Mouse (Mus musculus) liver, embryonic 12.5 days (tissue): ENCODE measurements around the gene Slc25a35. TPM values are rescaled to one million over a fixed set of nuclear protein-coding genes. Genes with fewer than 3 reads are reported as not detected.
"Not testable (repeated sequence)": the region's sequence is repeated elsewhere in the genome, so short reads cannot be mapped to it uniquely, and the experiment has no call there.

Source experiments
- ATAC-seq: fragments of 200-750 bp; cut with Nextera tagmentation; 2 replicates; pipeline ENCODE4 v1.8.0; 2017; ENCODE audit warnings: moderate number of reproducible peaks, mild to moderate bottlenecking, moderate library complexity
- H3K27ac ChIP-seq: fragments of 300-500 bp; sonication (generic); 2 replicates; pipeline ENCODE4 v1.5.1; 2016; ENCODE audit warnings: mild to moderate bottlenecking
- H3K27me3 ChIP-seq: fragments of 300-500 bp; sonication (generic); replicated peaks from 2 replicates; pipeline ENCODE4 v1.6.1; 2016; ENCODE audit warnings: mild to moderate bottlenecking, moderate library complexity
- H3K36me3 ChIP-seq: fragments of 300-500 bp; sonication (generic); 2 replicates; pipeline ENCODE4 v1.6.1; 2016; ENCODE audit warnings: mild to moderate bottlenecking, moderate library complexity
- H3K4me1 ChIP-seq: fragments of 300-500 bp; sonication (generic); 2 replicates; pipeline ENCODE4 v1.6.1; 2016
- H3K4me2 ChIP-seq: fragments of 300-500 bp; sonication (generic); 2 replicates; pipeline ENCODE4 v1.6.1; 2016; ENCODE audit warnings: mild to moderate bottlenecking, moderate library complexity
- H3K4me3 ChIP-seq: fragments of 300-500 bp; sonication (generic); 2 replicates; pipeline ENCODE4 v1.5.1; 2016; ENCODE audit warnings: mild to moderate bottlenecking, moderate library complexity
- H3K9ac ChIP-seq: fragments of 300-500 bp; sonication (generic); 2 replicates; pipeline ENCODE4 v1.6.1; 2016; ENCODE audit warnings: mild to moderate bottlenecking, moderate library complexity
- H3K9me3 ChIP-seq: fragments of 300-500 bp; sonication (generic); replicated peaks from 2 replicates; pipeline ENCODE4 v1.6.1; 2016; ENCODE audit warnings: mild to moderate bottlenecking, moderate library complexity
- WGBS: fragments of 180-500 bp; shearing (Covaris S2); methylation state at CpG from one replicate; pipeline ENCODE4 v1.1.7; 2016; ENCODE audit not compliant: insufficient replicate concordance; 5-methylcytosine and 5-hydroxymethylcytosine counted together
- polyA plus RNA-seq: library from polyadenylated mRNA; unstranded; fragments of >200 nt; fragmentation: Nextera tagmentation; extraction: Ambion mirVana; gene quantifications from 2 replicates; pipeline ENCODE4 v1.2.1, GENCODE M21; 2016

Slc25a35 gene
- polyA plus RNA-seq, 1 experiment from 2014 or later: 0.87 TPM

DNA sequence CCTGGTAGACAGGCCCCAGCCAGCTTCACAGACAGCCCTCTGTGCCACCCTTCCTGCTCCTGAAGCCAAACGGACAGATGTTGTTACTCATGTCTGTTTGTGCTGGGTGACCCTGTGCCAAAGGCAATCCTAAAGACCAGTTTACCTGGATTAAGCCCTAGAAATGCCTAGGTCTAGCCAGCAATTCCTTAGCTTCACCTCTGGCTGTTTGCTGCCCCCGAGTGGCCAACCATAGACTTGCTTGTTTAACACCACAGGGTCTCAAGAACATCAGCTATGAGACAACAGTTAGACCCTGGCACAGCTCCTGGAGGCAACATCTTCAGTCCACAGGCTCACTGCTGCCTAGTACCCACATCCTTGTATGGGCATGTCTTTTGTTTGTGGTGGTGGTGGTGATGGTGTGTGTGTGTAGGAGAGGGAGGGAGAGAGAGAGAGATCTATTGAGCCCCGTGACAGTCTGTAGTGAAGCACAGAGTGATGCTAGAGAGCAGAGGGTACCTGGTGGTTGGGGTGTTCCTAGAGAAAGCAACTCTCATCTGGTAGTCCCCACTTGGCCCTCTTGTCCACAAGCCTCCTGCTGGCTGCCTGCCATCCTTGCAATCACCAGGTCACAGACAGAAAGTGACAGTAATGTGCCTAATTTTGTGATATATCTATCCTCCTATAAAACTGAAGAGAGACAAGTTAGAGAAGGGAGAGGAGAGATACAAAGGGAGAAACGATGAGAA lies 14.9 kb downstream of the Slc25a35 start:
- Histone ChIP-seq H3K9ac (no peak overlapping the region), H3K36me3 (peaks cover 26% of the 10 kb centered on the region), H3K4me2 (no peak overlapping the region), H3K9me3 (no peaks in the 10 kb centered on the region), H3K27me3 (no peaks in the 10 kb centered on the region), H3K4me1 (peaks cover 9% of the 10 kb centered on the region), H3K27ac (no peak overlapping the region), H3K4me3 (no peak overlapping the region)
- no peak for ATAC-seq
- WGBS: 28% methylated on average over 4 of the region's 4 CpGs

DNA sequence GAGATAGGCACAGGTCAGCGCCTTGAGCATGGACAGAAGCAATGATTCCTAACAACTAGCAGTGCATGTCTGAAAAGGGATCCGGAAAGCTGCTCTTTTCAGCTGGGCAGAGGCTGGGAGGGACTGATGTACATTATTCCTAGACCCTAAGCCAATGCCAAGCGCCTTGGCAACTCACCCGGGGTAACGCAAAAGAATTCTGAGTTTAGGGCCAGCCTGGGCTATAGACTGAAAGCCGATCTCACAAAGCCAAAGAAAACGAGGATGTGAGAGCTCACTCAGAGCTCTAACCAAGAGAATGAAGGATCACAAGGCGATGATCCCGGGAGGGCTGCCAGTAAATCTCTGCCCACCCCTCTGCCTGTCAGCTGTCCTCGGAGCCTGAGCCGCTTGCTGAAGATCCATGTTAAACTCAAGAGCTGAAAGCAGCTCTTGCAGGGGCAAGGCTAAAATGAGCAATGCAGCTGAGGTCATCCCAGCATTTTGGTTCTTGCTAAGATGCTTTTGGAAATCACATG lies 19.5 kb downstream of the Slc25a35 start:
- ATAC-seq: no peak
- H3K36me3 ChIP-seq: peaks cover 73% of the 10 kb centered on the region
- H3K4me3 ChIP-seq: no peak overlapping the region
- no peak overlapping the region for H3K4me2 ChIP-seq
- WGBS: 89% methylated on average over 11 of the region's 11 CpGs
- no peak overlapping the region for H3K9ac ChIP-seq
- H3K27ac ChIP-seq: no peak overlapping the region
- no peaks in the 10 kb centered on the region for H3K27me3 ChIP-seq
- H3K9me3 ChIP-seq: no peaks in the 10 kb centered on the region
- H3K4me1 ChIP-seq: no peaks in the 10 kb centered on the region

DNA sequence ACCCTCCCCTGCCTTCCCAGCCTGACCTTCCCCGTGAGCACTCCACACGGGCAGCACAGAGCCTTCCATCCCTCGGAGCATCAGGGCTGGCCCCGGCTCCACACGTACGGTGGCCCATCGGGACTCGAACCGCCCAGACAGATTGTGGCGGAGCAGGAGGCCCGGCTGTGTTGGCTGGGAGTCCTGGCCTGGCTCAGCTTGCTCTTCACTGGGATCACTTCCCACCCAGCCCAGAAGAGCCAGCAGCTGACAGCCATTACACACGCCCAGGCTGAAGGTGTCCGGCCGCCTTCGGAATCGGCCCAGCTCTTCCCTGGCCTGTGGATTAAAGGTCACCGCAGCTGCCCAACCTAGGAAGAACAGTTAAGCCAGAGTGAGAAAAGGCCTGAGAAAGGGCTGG lies 20.4 kb downstream of the Slc25a35 start:
- peaks cover 82% of the 10 kb centered on the region for H3K36me3 ChIP-seq

DNA sequence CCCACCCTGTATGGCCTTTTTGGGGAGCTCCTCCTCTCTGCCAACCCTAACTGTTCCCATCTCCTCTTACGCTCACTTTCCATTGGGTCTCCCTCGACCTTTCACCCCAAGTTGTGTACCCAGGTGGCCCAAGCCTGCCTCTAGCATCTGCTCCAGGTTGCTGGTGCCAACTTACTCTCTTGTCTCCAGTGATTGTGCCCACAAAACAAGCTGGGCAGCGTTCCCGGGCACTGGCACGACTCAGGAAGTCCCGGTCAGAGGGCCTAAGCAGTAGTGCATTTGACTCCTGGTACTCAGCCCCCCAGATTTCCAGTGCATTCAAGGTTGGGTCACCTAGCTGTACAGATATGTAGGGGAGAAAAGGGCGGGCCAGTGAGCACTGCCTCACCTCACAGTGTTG lies 25.2 kb downstream of the Slc25a35 start:
- WGBS: 86% methylated on average over 7 of the region's 7 CpGs
- Histone ChIP-seq H3K9me3 (no peaks in the 10 kb centered on the region), H3K4me3 (no peak overlapping the region), H3K36me3 (peaks cover 98% of the 10 kb centered on the region), H3K9ac (no peak overlapping the region), H3K4me1 (peaks cover 10% of the 10 kb centered on the region), H3K27me3 (no peaks in the 10 kb centered on the region), H3K4me2 (no peak overlapping the region), H3K27ac (no peak overlapping the region)
- ATAC-seq: no peak

More for the DNA sequence above, 20.4 kb downstream of the Slc25a35 start:
- Histone ChIP-seq H3K27me3 (no peaks in the 10 kb centered on the region), H3K27ac (no peak overlapping the region), H3K9me3 (no peaks in the 10 kb centered on the region), H3K4me2 (no peak overlapping the region), H3K4me1 (no peaks in the 10 kb centered on the region), H3K9ac (no peak overlapping the region), H3K4me3 (no peak overlapping the region)
- no peak for ATAC-seq
- 93% methylated on average over 17 of the region's 17 CpGs for WGBS

- Histone ChIP-seq H3K4me2 (no peak overlapping the region), H3K27me3 (no peaks in the 10 kb centered on the region), H3K27ac (no peak overlapping the region), H3K4me3 (no peak overlapping the region), H3K9me3 (no peaks in the 10 kb centered on the region), H3K9ac (no peak overlapping the region), H3K4me1 (peaks cover 10% of the 10 kb centered on the region), H3K36me3 (peaks cover 98% of the 10 kb centered on the region)
- no peak for ATAC-seq
- WGBS: 83% methylated on average over 3 of the region's 3 CpGs
Measured at GRCm38 (mm10) chr11:68994377-68994776, 26.4 kb downstream of the Slc25a35 start.

GRCm38 (mm10) chr11:68997080-68997479 lies 29.1 kb downstream of the Slc25a35 start:
- H3K27me3 ChIP-seq: no peaks in the 10 kb centered on the region
- H3K4me2 ChIP-seq: no peak overlapping the region
- no peaks in the 10 kb centered on the region for H3K9me3 ChIP-seq
- 65% methylated on average over 4 of the region's 4 CpGs for WGBS
- peaks cover 98% of the 10 kb centered on the region for H3K36me3 ChIP-seq
- H3K9ac ChIP-seq: no peak overlapping the region
- no peak overlapping the region for H3K4me3 ChIP-seq
- ATAC-seq: no peak
- peaks cover 10% of the 10 kb centered on the region for H3K4me1 ChIP-seq
- no peak overlapping the region for H3K27ac ChIP-seq

- not testable (repeated sequence) for H3K9ac ChIP-seq, H3K4me3 ChIP-seq, H3K27me3 ChIP-seq, ATAC-seq, H3K9me3 ChIP-seq, H3K4me2 ChIP-seq, H3K27ac ChIP-seq
- H3K4me1 ChIP-seq: peaks cover 42% of the 10 kb centered on the region
- WGBS: 84% methylated on average over 4 of the region's 4 CpGs
- peaks cover 73% of the 10 kb centered on the region for H3K36me3 ChIP-seq
Measured at GRCm38 (mm10) chr11:69002782-69003181, 34.9 kb downstream of the Slc25a35 start.

DNA sequence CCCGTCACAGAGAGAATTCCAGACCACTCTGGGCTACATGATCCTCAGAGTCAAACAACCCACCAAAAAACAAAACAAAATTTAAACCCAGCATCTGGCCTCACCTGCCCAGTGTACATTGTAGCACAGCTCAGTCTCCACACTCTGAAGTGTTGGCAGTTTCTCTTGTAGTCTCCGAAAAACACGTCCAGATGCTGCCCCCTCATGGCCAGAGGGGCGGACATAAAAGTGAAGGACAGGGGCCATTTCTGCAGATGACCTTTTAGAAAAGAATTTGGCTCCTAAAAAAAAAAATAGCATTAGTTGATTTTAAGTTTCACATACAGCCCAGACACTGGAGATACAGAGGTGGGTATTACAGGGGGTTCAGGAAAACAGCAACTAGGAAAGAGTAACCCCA lies 35.7 kb downstream of the Slc25a35 start:
- peaks cover 43% of the 10 kb centered on the region for H3K4me1 ChIP-seq
- WGBS: 62% methylated on average over 4 of the region's 4 CpGs
- H3K36me3 ChIP-seq: peaks cover 65% of the 10 kb centered on the region
- no peak for ATAC-seq
- no peak overlapping the region for H3K9ac ChIP-seq
- H3K4me3 ChIP-seq: no peak overlapping the region
- H3K27ac ChIP-seq: no peak overlapping the region
- no peaks in the 10 kb centered on the region for H3K9me3 ChIP-seq
- no peaks in the 10 kb centered on the region for H3K27me3 ChIP-seq
- H3K4me2 ChIP-seq: no peak overlapping the region

GRCm38 (mm10) chr11:69005193-69005592 lies 37.3 kb downstream of the Slc25a35 start:
- H3K9ac ChIP-seq: peak overlapping the region; percentile 27
- H3K4me2 ChIP-seq: peak overlapping the region; percentile 47
- H3K27me3 ChIP-seq: no peaks in the 10 kb centered on the region
- peaks cover 50% of the 10 kb centered on the region for H3K4me1 ChIP-seq
- H3K27ac ChIP-seq: peak overlapping the region; percentile 77
- no peaks in the 10 kb centered on the region for H3K9me3 ChIP-seq
- no peak overlapping the region for H3K4me3 ChIP-seq
- peak; percentile 79 for ATAC-seq
- H3K36me3 ChIP-seq: peaks cover 49% of the 10 kb centered on the region
- 44% methylated on average over 7 of the region's 7 CpGs for WGBS

DNA sequence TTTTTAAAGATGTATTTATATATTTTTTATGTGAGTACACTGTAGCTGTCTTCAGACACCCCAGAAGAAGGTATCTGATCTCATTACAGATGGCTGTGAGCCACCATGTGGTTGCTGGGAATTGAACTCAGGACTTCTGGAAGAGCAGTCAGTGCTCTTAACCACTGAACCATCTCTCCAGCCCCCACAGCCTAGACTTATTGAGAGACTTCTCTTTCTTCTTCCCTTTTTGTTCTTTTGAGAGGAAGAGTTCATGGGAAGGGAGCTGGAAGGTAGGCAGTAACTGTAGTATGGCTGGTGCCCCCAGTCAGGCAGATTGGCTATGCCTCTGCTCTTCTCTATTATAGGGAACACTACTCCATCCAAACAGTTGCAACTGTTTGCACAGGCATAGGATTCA lies 38.6 kb downstream of the Slc25a35 start:
- ATAC-seq, H3K9me3 ChIP-seq, H3K27ac ChIP-seq, H3K27me3 ChIP-seq: not testable (repeated sequence)
- Histone ChIP-seq H3K4me1 (peaks cover 64% of the 10 kb centered on the region), H3K36me3 (peaks cover 35% of the 10 kb centered on the region), H3K4me3 (peak overlapping the region; percentile 69; the same call in 1 of the 2 replicates), H3K4me2 (peak overlapping the region; percentile 87), H3K9ac (peak overlapping the region; percentile 70)

DNA sequence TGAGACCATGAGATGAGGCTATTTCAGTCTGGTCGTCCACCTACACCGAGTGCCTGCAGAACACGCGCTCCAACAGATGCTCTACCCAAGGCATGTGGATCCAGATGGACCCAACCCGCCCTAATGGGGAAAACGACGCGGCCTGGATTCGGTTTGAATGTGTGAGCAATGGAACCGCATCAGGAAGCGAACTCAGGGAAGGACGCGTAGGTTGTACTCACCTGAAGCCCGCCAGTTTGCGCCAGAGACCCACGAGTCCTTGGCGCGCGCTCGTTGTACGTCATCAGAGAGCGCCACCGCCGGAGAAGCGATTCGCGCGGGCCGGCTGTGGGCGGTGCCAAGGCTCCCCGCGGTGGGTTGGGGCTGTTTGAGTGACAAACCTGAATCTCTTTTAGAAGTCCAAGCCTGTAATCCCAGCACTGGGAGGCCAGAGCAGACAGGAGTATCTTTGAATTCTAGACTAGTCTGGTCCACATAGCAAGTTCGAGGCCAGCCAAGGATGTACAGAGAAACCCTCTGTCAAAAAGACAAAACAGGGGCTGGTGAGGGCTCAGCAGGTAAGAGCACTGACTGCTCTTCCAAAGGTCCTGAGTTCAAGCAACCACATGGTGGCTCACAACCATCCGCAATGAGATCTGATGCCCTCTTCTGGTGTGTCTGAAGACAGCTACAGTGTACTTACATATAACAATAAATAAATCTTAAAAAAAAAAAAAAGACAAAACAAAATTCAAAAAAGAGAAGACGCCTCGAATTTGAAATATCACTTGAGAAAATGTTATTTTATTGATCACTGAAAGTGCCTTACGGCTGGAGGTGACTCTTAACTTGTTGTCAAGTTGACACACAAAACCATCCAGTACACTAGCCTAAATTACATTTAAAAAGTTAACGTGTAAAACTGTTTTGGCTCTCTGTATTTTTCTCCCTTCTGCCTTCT lies 40.5 kb downstream of the Slc25a35 start, which contains the start of gene Pfas:
Gene Pfas, minus strand, starts transcription at position 279 of the 940 bp plus-strand sequence.
- 7% methylated on average over 38 of the region's 38 CpGs for WGBS
- Histone ChIP-seq H3K4me3 (peak within 1 kb of the TSS; percentile 69), H3K27ac (peak within 1 kb of the TSS; percentile 90), H3K27me3 (no peaks in the 10 kb centered on the region), H3K9me3 (no peaks in the 10 kb centered on the region), H3K4me2 (peak within 1 kb of the TSS; percentile 87), H3K36me3 (peaks cover 16% of the 10 kb centered on the region), H3K9ac (peak within 1 kb of the TSS; percentile 70), H3K4me1 (peaks cover 70% of the 10 kb centered on the region)
- peak; percentile 77 for ATAC-seq

GRCm38 (mm10) chr11:69009508-69009907 lies 41.6 kb downstream of the Slc25a35 start:
- no peak overlapping the region for H3K4me2 ChIP-seq
- H3K4me3 ChIP-seq: no peak overlapping the region
- ATAC-seq: no peak
- H3K27ac ChIP-seq: 0 out of 2 replicates have a peak overlapping the region, but pooled peaks have one; percentile 65
- H3K9ac ChIP-seq: no peak overlapping the region
- H3K9me3 ChIP-seq: no peaks in the 10 kb centered on the region
- H3K36me3 ChIP-seq: peaks cover 8% of the 10 kb centered on the region; the same call in 1 of the 2 replicates
- WGBS: 67% methylated on average over 1 of the region's 1 CpGs
- H3K4me1 ChIP-seq: peaks cover 71% of the 10 kb centered on the region
- no peaks in the 10 kb centered on the region for H3K27me3 ChIP-seq
